Mouse (Mus musculus): ENCODE measurements around the gene Tnfrsf1a. TPM values are rescaled to one million over a fixed set of nuclear protein-coding genes. Genes with fewer than 3 reads are reported as not detected.
"Not testable (repeated sequence)": the region's sequence is repeated elsewhere in the genome, so short reads cannot be mapped to it uniquely, and the experiment has no call there.

Gene Tnfrsf1a
- 190 TPM for polyA plus RNA-seq (2021)

GRCm38 (mm10) chr6:125348721-125349574 lies at the start of gene Tnfrsf1a:
Gene Tnfrsf1a, plus strand, starts transcription at chr6:125349362.
- ATAC-seq: no peak
- DNase-seq (ENCODE audit: low read depth, low spot score): no peak

GRCm38 (mm10) chr6:125300982-125301381 lies 48.2 kb upstream of the Tnfrsf1a start:
- no peak for TF ChIP-seq CTCF (IDR thresholded peaks at IDR 0.05)
- in situ Hi-C loops (cut with MboI; ENCODE audit: low pct_unique_long_range_greater_than_20kb): no loop called here
- DNase-seq (ENCODE audit: low read depth, low spot score) (no peak), ATAC-seq (no peak)
- H3K27me3 ChIP-seq: no peaks in the 10 kb centered on the region
- POLR2A ChIA-PET: no interaction called here
- CTCF ChIA-PET: no interaction called here

More at GRCm38 (mm10) chr6:125348721-125349574, at the start of gene Tnfrsf1a:
- TF ChIP-seq CTCF (IDR thresholded peaks at IDR 0.05): no peak
- in situ Hi-C loops (cut with MboI; ENCODE audit: low pct_unique_long_range_greater_than_20kb): no loop called here
- no peaks in the 10 kb centered on the region for H3K27me3 ChIP-seq
- ChIA-PET POLR2A (interaction anchor here (0.7 to 2.1 kb wide), 4 partner anchors 15 to 64 kb away, joined by 3 to 15 read pairs (median 6); partner anchors contain the start of gene Ltbr), CTCF (interaction anchor here (1.0 to 1.1 kb wide), 2 partner anchors 21 to 256 kb away, joined by 3 read pairs; no protein-coding TSS in a partner anchor)

GRCm38 (mm10) chr6:125302231-125302982 lies 46.8 kb upstream of the Tnfrsf1a start:
- DNase-seq (ENCODE audit: low read depth, low spot score) (no peak), ATAC-seq (no peak)
- ChIA-PET POLR2A (no interaction called here), CTCF (no interaction called here)
- in situ Hi-C loops (cut with MboI; ENCODE audit: low pct_unique_long_range_greater_than_20kb): no loop called here
- H3K27me3 ChIP-seq: no peaks in the 10 kb centered on the region
- TF ChIP-seq CTCF (IDR thresholded peaks at IDR 0.05): no peak

GRCm38 (mm10) chr6:125303242-125303641 lies 45.9 kb upstream of the Tnfrsf1a start:
- TF ChIP-seq CTCF (IDR thresholded peaks at IDR 0.05): no peak
- no peak for DNase-seq (ENCODE audit: low read depth, low spot score)
- ChIA-PET CTCF (no interaction called here), POLR2A (no interaction called here)
- ATAC-seq: no peak
- in situ Hi-C loops (cut with MboI; ENCODE audit: low pct_unique_long_range_greater_than_20kb): no loop called here
- no peaks in the 10 kb centered on the region for H3K27me3 ChIP-seq

GRCm38 (mm10) chr6:125304408-125304807 lies 44.8 kb upstream of the Tnfrsf1a start:
- in situ Hi-C loops (cut with MboI; ENCODE audit: low pct_unique_long_range_greater_than_20kb); DNase-seq (ENCODE audit: low read depth, low spot score); ATAC-seq; H3K27me3 ChIP-seq; POLR2A ChIA-PET; CTCF ChIA-PET: not testable (repeated sequence)

- no peak for TF ChIP-seq CTCF (IDR thresholded peaks at IDR 0.05)
Observed at GRCm38 (mm10) chr6:125305465-125305864, 43.7 kb upstream of the Tnfrsf1a start.

GRCm38 (mm10) chr6:125307091-125307490 lies 42.1 kb upstream of the Tnfrsf1a start:
- in situ Hi-C loops (cut with MboI; ENCODE audit: low pct_unique_long_range_greater_than_20kb): no loop called here
- TF ChIP-seq CTCF (IDR thresholded peaks at IDR 0.05): no peak
- no peak for DNase-seq (ENCODE audit: low read depth, low spot score)
- POLR2A ChIA-PET: no interaction called here
- no peaks in the 10 kb centered on the region for H3K27me3 ChIP-seq
- ATAC-seq: no peak
- CTCF ChIA-PET: interaction anchor here (1.4 kb wide), 1 partner anchor 13 kb away, joined by 3 read pairs; no protein-coding TSS in a partner anchor

More at GRCm38 (mm10) chr6:125305465-125305864, 43.7 kb upstream of the Tnfrsf1a start:
- POLR2A ChIA-PET: no interaction called here
- DNase-seq (ENCODE audit: low read depth, low spot score) (no peak), ATAC-seq (no peak)
- H3K27me3 ChIP-seq: no peaks in the 10 kb centered on the region
- CTCF ChIA-PET: no interaction called here
- in situ Hi-C loops (cut with MboI; ENCODE audit: low pct_unique_long_range_greater_than_20kb): no loop called here

GRCm38 (mm10) chr6:125308921-125309320 lies 40.2 kb upstream of the Tnfrsf1a start:
- DNase-seq (ENCODE audit: low read depth, low spot score) (no peak), ATAC-seq (no peak)
- no peak for TF ChIP-seq CTCF (IDR thresholded peaks at IDR 0.05)
- ChIA-PET CTCF (interaction anchor here (2.4 kb wide), 1 partner anchor 12 kb away, joined by 7 read pairs; no protein-coding TSS in a partner anchor), POLR2A (interaction anchor here (1.4 kb wide), 1 partner anchor 55 kb away, joined by 4 read pairs; no protein-coding TSS in a partner anchor)
- no peaks in the 10 kb centered on the region for H3K27me3 ChIP-seq
- in situ Hi-C loops (cut with MboI; ENCODE audit: low pct_unique_long_range_greater_than_20kb): no loop called here

- in situ Hi-C loops (cut with MboI; ENCODE audit: low pct_unique_long_range_greater_than_20kb): no loop called here
- CTCF ChIA-PET: interaction anchor here (2.4 kb wide), 1 partner anchor 13 kb away, joined by 7 read pairs; no protein-coding TSS in a partner anchor
- no peaks in the 10 kb centered on the region for H3K27me3 ChIP-seq
- DNase-seq (ENCODE audit: low read depth, low spot score) (no peak), ATAC-seq (no peak)
- POLR2A ChIA-PET: interaction anchor here (1.4 kb wide), 1 partner anchor 54 kb away, joined by 4 read pairs; no protein-coding TSS in a partner anchor
- no peak for TF ChIP-seq CTCF (IDR thresholded peaks at IDR 0.05)
Observed at GRCm38 (mm10) chr6:125309406-125309805, 39.8 kb upstream of the Tnfrsf1a start.

GRCm38 (mm10) chr6:125312171-125312570 lies 37.0 kb upstream of the Tnfrsf1a start:
- DNase-seq (ENCODE audit: low read depth, low spot score) (no peak), ATAC-seq (no peak)
- in situ Hi-C loops (cut with MboI; ENCODE audit: low pct_unique_long_range_greater_than_20kb): no loop called here
- ChIA-PET CTCF (interaction anchor here (2.0 kb wide), 1 partner anchor 37 kb away, joined by 5 read pairs; no protein-coding TSS in a partner anchor), POLR2A (interaction anchor here (2.8 kb wide), 1 partner anchor 38 kb away, joined by 15 read pairs; the partner anchor contains the start of gene Tnfrsf1a)
- H3K27me3 ChIP-seq: no peaks in the 10 kb centered on the region
- TF ChIP-seq CTCF (IDR thresholded peaks at IDR 0.05): no peak
